Mouse (Mus musculus) midbrain, embryonic 11.5 days (tissue): ENCODE results near the gene Phospho1. TPM values are rescaled to one million over a fixed set of nuclear protein-coding genes. Genes with fewer than 3 reads are reported as not detected.
"Not testable (repeated sequence)": the region's sequence is repeated elsewhere in the genome, so short reads cannot be mapped to it uniquely, and the experiment has no call there.

Experiments used
- ATAC-seq: fragments of 200-750 bp; cut with Nextera tagmentation; 2 replicates; pipeline ENCODE4 v1.8.0; 2017; ENCODE audit warnings: moderate TSS enrichment, moderate library complexity; ENCODE audit not compliant: low FRiP score
- DNase-seq: peaks from one replicate; pipeline ENCODE4 v3.0.0; 2015; ENCODE audit warnings: low spot score; ENCODE audit errors: missing footprints
- H3K27ac ChIP-seq: fragments of 300-500 bp; sonication (generic); 2 replicates; pipeline ENCODE4 v1.5.1; 2014; ENCODE audit warnings: low read depth, low read length
- H3K27me3 ChIP-seq: fragments of 300-500 bp; sonication (generic); 2 replicates; pipeline ENCODE4 v1.6.1; 2014; ENCODE audit warnings: mild to moderate bottlenecking, low read length, moderate library complexity, mixed read lengths; ENCODE audit not compliant: control insufficient read depth, insufficient read depth
- H3K36me3 ChIP-seq: fragments of 300-500 bp; sonication (generic); 2 replicates; pipeline ENCODE4 v1.6.1; 2014; ENCODE audit warnings: mild to moderate bottlenecking, low read length, moderate library complexity, mixed read lengths; ENCODE audit not compliant: control insufficient read depth, insufficient read depth
- H3K4me1 ChIP-seq: fragments of 300-500 bp; sonication (generic); 2 replicates; pipeline ENCODE4 v1.6.1; 2014; ENCODE audit warnings: low read length; ENCODE audit not compliant: control insufficient read depth, insufficient read depth
- H3K4me2 ChIP-seq: fragments of 300-500 bp; sonication (generic); 2 replicates; pipeline ENCODE4 v1.6.1; 2014; ENCODE audit warnings: mild to moderate bottlenecking, moderate library complexity
- H3K4me3 ChIP-seq: fragments of 300-500 bp; sonication (generic); 2 replicates; pipeline ENCODE4 v1.5.1; 2014; ENCODE audit warnings: low read depth, low read length
- H3K9ac ChIP-seq: fragments of 300-500 bp; sonication (generic); 2 replicates; pipeline ENCODE4 v1.6.1; 2014; ENCODE audit warnings: low read length
- H3K9me3 ChIP-seq: fragments of 300-500 bp; sonication (generic); 2 replicates; pipeline ENCODE4 v1.6.1; 2016; ENCODE audit warnings: low read length; ENCODE audit not compliant: control insufficient read depth
- WGBS: fragments of 180-500 bp; shearing (Covaris S2); extraction: QIAGEN DNeasy Blood & Tissue Kit; methylation state at CpG from one replicate; pipeline ENCODE4 v1.1.7; 2014; 5-methylcytosine and 5-hydroxymethylcytosine counted together
- polyA plus RNA-seq: library from polyadenylated mRNA; unstranded; fragments of >200 nt; fragmentation: Nextera tagmentation; extraction: Ambion mirVana; gene quantifications from 2 replicates; pipeline ENCODE4 v1.2.1, GENCODE M21; 2014

Phospho1 gene
- polyA plus RNA-seq, 1 experiment from 2014 or later: not detected

- H3K27ac ChIP-seq: no peak overlapping the region
- WGBS: 0% methylated on average over 35 of the region's 35 CpGs
- peak; percentile 71 for ATAC-seq
These were observed 35.2 kb downstream of the Phospho1 start for GRCm38 (mm10) chr11:95859468-95859855.

GRCm38 (mm10) chr11:95860071-95860490 lies 35.8 kb downstream of the Phospho1 start:
- DNase-seq: no peak
- Histone ChIP-seq H3K27ac (no peak overlapping the region), H3K9me3 (no peaks in the 10 kb centered on the region), H3K27me3 (no peaks in the 10 kb centered on the region), H3K4me1 (peaks cover 13% of the 10 kb centered on the region), H3K4me3 (peak overlapping the region; percentile 60), H3K4me2 (peak overlapping the region; percentile 80), H3K36me3 (no peaks in the 10 kb centered on the region), H3K9ac (peak overlapping the region; percentile 58; the same call in 1 of the 2 replicates)
- 52% methylated on average over 3 of the region's 3 CpGs for WGBS
- ATAC-seq: no peak

More at GRCm38 (mm10) chr11:95859468-95859855, 35.2 kb downstream of the Phospho1 start:
- Histone ChIP-seq H3K9ac (peak overlapping the region; percentile 58), H3K4me1 (peaks cover 13% of the 10 kb centered on the region), H3K4me2 (peak overlapping the region; percentile 80), H3K36me3 (no peaks in the 10 kb centered on the region), H3K4me3 (peak overlapping the region; percentile 60), H3K9me3 (no peaks in the 10 kb centered on the region), H3K27me3 (no peaks in the 10 kb centered on the region)
- no peak for DNase-seq

- no peaks in the 10 kb centered on the region for H3K9me3 ChIP-seq
- no peak overlapping the region for H3K4me2 ChIP-seq
- no peak for DNase-seq
- no peak overlapping the region for H3K9ac ChIP-seq
- no peaks in the 10 kb centered on the region for H3K27me3 ChIP-seq
- WGBS: 94% methylated on average over 8 of the region's 8 CpGs
- no peaks in the 10 kb centered on the region for H3K36me3 ChIP-seq
- H3K4me3 ChIP-seq: no peak overlapping the region
- no peak for ATAC-seq
- peaks cover 13% of the 10 kb centered on the region for H3K4me1 ChIP-seq
- H3K27ac ChIP-seq: no peak overlapping the region
These were observed 37.1 kb downstream of the Phospho1 start for GRCm38 (mm10) chr11:95861397-95861796.

GRCm38 (mm10) chr11:95869442-95869841 lies 45.1 kb downstream of the Phospho1 start:
- no peak overlapping the region for H3K4me3 ChIP-seq
- H3K4me2 ChIP-seq: no peak overlapping the region
- no peak overlapping the region for H3K27ac ChIP-seq
- ATAC-seq: no peak
- no peaks in the 10 kb centered on the region for H3K36me3 ChIP-seq
- H3K9me3 ChIP-seq: no peaks in the 10 kb centered on the region
- no peak overlapping the region for H3K9ac ChIP-seq
- no peaks in the 10 kb centered on the region for H3K27me3 ChIP-seq
- DNase-seq: no peak
- WGBS: 83% methylated on average over 4 of the region's 4 CpGs
- no peaks in the 10 kb centered on the region for H3K4me1 ChIP-seq

- Histone ChIP-seq H3K4me3 (no peak overlapping the region), H3K9me3 (no peaks in the 10 kb centered on the region), H3K9ac (no peak overlapping the region), H3K36me3 (no peaks in the 10 kb centered on the region), H3K4me2 (no peak overlapping the region), H3K27me3 (no peaks in the 10 kb centered on the region), H3K27ac (no peak overlapping the region), H3K4me1 (no peaks in the 10 kb centered on the region)
- no peak for DNase-seq
- ATAC-seq: no peak
- 73% methylated on average over 6 of the region's 6 CpGs for WGBS
These were observed 45.7 kb downstream of the Phospho1 start for GRCm38 (mm10) chr11:95869918-95870470.

GRCm38 (mm10) chr11:95875804-95876203 lies 51.5 kb downstream of the Phospho1 start:
- Histone ChIP-seq H3K27me3 (no peaks in the 10 kb centered on the region), H3K4me2 (no peak overlapping the region)

GRCm38 (mm10) chr11:95876296-95876695 lies 52.0 kb downstream of the Phospho1 start:
- Histone ChIP-seq H3K9ac (no peak overlapping the region), H3K4me2 (no peak overlapping the region), H3K9me3 (no peaks in the 10 kb centered on the region), H3K36me3 (no peaks in the 10 kb centered on the region), H3K27me3 (no peaks in the 10 kb centered on the region), H3K4me3 (no peak overlapping the region), H3K4me1 (no peaks in the 10 kb centered on the region), H3K27ac (no peak overlapping the region)
- DNase-seq: peak; percentile 91
- ATAC-seq: no peak
- WGBS: 25% methylated on average over 7 of the region's 7 CpGs

More at GRCm38 (mm10) chr11:95875804-95876203, 51.5 kb downstream of the Phospho1 start:
- DNase-seq (no peak), ATAC-seq (no peak)
- no peaks in the 10 kb centered on the region for H3K36me3 ChIP-seq
- H3K4me1 ChIP-seq: no peaks in the 10 kb centered on the region
- WGBS: 22% methylated on average over 9 of the region's 9 CpGs
- H3K4me3 ChIP-seq: no peak overlapping the region
- no peaks in the 10 kb centered on the region for H3K9me3 ChIP-seq
- no peak overlapping the region for H3K9ac ChIP-seq
- H3K27ac ChIP-seq: no peak overlapping the region

- not testable (repeated sequence) for H3K9me3 ChIP-seq, H3K36me3 ChIP-seq, H3K27ac ChIP-seq, DNase-seq, H3K4me1 ChIP-seq, H3K27me3 ChIP-seq, H3K4me2 ChIP-seq, H3K9ac ChIP-seq, H3K4me3 ChIP-seq, ATAC-seq
- 91% methylated on average over 2 of the region's 2 CpGs for WGBS
These were observed 55.6 kb downstream of the Phospho1 start for GRCm38 (mm10) chr11:95879861-95880260.
